Mouse (Mus musculus) adrenal gland, postnatal 10 days (tissue): ENCODE results near the gene Arl3. TPM values are rescaled to one million over a fixed set of nuclear protein-coding genes. Genes with fewer than 3 reads are reported as not detected.

Source experiments
- DNase-seq: peaks from one replicate; pipeline ENCODE4 v3.0.0; 2021; ENCODE audit warnings: mixed read lengths
- long read RNA-seq, 2 experiments: library from polyadenylated mRNA; stranded (forward); transcript quantifications; one replicate each; pipeline ENCODE4 v2.0.0; 2021
- total RNA-seq, 2 experiments: library from RNA; stranded (reverse); gene quantifications; 2 replicates each; pipeline ENCODE4 v1.2.3; 2021

The Arl3 gene
- 10 to 100 TPM; 41.7 to 43.0 TPM for total RNA-seq
- long read RNA-seq, experiment 1, transcript Arl3-201 (6 exons, 843 nt): major isoform, 45 of 53 reads
- long read RNA-seq, experiment 1, partial matches to known transcripts: 3 of 53 reads
- long read RNA-seq, experiment 1, other reads (novel, unspliced or antisense): 4 of 53 reads
- long read RNA-seq, experiment 2, transcript Arl3-201 (6 exons, 843 nt): major isoform, 6 of 9 reads
- long read RNA-seq, experiment 2, partial matches to known transcripts: 1 of 9 reads
- long read RNA-seq, experiment 2, other reads (novel, unspliced or antisense): 2 of 9 reads

DNA sequence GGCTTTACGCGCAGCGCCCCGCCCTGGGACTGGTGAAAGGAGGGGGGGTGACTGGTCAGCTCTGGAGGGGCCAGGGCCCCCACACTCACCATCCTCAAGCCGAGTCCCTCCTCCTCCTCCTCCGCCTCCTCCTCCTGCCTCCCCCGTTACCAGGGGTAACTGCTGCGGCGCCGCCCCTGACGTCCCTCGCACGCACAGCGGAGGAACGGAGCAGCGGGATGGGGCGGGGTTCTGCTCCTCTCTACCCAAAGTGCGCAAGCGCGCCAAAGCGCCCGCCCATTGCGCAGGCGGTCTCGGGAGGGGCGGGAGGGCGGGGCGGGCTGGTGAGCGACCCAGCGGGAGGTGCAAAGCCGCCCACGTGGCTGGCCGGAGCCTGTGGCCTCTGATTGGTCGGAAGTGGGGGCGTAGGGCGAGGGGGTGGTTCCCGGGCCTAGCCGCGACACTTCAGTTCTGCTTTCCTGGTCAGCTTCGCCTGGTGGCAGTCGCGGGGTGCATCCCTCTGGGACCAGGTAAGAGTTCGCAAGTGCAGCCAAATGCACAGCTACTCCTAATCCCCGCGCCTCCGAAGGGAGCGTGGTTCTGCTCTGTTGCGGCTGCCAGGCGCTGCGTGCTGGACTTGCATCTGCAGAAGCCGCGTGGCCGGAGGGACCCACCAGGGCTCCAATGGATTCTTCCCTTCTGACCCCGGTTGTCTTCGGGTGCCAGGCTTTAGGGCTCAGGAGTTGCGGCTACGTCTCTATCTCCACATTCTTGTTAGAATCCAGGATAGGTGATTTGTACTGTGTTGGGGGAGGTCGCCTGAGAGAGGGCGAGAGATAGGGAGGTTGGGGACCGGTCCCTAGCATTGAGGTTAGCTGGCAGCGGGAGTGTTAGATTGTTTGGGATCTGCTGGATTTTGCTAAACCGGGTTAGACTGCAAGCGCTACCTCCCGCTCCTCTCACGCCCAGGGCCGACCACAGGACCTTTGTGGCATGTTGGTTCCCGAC lies at the start of gene Arl3, which contains the start of gene Sfxn2:
Gene Arl3, minus strand, starts transcription at position 248 of the 987 bp plus-strand sequence.
Gene Sfxn2, plus strand, starts transcription at position 415 of the 987 bp plus-strand sequence.
- peak; percentile 96 for DNase-seq

DNA sequence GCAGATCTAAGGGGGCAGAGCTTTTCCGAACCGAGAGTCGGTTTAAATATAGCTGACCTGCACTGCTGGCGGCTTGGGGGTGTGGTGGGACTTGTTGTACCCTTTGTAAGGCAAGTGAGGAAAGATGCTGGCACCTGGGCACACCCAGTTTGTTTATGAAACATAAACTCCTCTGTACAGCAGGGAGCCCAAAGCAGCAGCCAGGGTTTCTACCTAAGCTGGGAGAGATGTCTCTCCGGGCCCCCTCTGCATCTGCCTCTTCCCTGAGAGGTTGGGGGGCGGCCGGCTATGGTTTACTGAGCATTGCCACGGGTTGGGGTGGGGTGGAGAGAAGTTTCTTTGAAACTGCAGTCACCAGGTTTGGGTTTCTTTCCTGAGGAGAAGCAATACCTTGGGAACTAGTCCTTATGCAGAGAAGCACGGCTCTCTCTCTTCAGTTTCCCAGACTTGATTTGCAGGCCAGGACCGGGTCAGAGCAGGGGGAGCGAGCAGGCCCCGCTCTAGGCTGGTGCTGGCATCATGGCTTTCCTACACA lies 49.7 kb upstream of the Arl3 start:
- DNase-seq: no peak

DNA sequence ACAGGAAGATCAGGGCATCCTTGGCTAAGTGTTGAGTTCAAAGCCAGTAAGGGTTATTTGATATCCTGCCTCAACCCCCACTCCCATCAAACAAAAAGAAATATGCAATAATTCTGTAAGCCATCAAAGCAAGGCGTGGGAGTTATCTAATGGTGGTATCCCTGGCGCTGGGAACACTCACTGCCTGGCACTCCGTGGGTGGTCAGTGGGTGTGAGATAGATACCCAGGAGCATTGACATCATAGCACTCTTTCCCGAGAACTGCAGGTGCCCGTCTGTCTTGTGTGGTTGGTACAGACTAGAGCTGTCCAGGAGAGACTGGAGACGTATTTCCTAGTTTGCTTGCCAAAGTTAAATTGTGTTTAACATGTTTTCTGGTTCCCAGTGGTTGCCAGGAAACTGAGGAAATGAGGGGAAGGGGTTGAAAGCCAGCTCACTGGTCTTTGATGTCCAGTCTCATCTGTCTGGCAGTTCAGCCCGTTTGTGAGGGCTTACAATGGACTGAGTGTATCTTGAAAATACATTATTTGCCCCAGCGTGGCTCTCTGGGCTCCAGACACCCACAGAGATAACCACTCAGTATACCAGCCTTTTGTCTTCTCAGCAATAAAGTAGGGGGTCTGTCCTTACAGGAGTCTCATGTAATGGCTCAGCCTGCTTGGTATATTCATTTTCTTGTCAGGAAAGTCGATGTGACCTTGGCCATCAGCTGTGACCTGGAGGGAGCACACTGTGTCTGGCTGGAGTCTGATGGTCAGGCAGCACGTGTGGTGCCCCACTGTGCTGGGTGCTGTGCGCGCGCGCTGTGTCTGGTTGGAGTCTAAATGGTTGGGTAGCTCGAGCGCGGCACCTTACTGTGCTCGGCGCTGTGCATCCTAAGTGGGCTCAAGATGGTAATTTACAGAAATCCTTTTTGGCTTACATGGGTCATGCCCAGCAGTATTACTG lies 48.5 kb upstream of the Arl3 start:
- no peak for DNase-seq

DNA sequence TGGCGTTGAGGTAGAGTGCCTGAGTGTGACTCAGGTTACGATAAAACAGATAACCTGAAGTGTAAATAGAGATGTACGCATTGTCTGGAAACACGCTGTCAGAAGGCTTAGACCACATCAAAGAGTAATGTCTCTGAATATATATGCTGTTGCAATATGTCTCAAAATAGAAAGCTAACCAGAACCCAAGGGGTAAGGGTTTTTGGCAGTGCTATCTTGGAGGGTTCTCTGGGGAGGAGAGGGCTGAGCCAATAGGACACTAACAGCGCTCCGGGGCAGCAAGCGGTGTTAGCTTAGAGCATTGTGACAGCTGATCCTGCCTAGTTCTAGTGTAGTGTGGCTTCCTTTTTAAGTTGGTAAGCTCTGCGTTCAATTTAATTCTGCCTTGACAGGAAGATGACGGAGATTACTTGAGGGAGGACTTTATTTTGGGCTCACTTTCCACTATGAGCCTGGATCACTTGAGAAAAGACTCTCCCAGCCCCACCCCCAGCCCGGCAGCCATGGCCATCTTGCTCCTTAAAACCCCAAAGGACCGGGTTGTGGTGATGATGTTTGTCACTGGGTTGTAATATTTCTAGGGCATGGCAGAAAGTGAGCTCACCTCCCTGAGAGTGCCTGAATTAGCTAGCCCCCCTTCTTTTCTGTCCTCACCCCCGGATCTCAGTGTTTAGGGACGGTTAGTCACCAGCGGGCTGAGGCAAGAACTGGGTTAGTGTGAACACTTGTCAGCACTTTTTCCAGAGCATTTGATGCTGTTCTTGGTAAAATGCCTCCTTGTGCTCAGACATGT lies 47.2 kb upstream of the Arl3 start:
- no peak for DNase-seq

DNA sequence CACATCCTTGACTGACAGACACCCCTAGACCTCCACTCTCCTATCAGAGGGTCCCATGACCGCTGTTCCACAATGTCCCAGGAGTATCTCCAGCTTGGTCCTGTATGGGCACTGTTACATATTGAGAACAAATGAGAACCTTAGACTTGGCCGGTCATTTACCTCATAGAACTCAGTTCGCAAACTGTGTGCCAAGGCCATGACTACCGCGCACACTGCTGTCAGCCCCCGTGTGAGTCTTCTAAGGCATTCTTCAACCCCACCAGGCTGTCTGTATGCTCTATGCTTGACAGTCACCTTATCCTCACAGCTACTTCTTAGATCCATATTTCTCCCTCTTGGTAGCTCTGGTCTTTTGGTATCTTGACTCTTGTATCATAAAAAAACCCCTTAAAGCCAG lies 46.5 kb upstream of the Arl3 start:
- no peak for DNase-seq

DNA sequence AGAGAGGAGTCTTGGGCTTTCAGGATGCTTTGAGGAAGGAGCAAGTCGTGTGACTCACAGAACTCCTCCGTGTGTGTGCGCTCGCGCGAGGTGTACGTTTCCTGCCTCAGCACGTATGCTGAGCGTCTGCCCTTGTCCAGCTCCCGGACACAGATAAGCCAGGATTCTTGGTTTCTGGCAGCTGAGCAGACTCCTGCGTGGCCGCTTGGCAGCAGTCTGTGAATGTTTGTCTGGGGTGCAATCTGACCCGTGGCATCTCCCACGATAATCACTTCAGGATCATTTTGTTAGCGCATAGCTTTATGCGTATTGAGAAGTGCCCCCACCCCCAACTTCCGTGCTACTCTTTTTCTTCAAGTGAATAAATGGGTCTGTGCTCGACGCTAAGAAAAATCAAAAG lies 46.0 kb upstream of the Arl3 start:
- peak; percentile 61 for DNase-seq

DNA sequence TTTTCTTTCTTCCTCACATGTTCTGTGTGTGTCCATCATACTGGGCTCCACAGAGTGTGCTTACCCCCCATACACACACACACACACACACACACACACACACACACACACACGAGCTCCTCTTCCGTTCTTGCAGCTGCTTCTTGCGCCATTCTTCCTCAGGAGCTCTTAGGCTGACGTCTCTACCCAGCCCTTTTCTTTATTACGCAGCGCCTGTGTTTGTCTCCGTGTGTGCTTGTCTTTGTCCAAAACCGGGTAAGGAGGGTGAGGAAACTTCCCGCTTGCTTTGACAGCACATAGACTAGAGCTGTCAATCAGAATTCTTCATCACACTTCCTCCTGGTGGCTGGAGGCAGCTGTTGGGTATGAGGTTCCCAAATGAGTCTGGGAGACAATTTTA lies 45.3 kb upstream of the Arl3 start:
- no peak for DNase-seq

DNA sequence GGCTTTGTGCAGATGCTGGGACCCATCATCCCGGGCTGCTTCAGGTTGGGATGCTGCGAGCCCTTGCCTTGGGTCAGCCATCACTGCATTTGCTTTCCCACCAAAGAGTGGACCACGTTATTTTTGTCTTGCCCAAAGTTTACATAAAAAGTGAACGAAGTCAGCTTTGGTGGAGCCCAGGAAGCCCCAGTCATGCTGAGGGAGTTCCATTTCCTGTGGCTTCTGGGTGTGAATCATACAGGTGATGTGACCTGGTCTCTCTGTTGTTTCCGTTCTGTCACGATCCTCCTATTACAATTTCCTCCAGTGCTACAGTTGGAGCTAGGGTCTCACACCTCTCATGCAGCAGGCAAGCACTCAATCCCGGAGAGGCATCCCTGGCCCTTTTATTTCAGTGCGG lies 44.4 kb upstream of the Arl3 start:
- no peak for DNase-seq

DNA sequence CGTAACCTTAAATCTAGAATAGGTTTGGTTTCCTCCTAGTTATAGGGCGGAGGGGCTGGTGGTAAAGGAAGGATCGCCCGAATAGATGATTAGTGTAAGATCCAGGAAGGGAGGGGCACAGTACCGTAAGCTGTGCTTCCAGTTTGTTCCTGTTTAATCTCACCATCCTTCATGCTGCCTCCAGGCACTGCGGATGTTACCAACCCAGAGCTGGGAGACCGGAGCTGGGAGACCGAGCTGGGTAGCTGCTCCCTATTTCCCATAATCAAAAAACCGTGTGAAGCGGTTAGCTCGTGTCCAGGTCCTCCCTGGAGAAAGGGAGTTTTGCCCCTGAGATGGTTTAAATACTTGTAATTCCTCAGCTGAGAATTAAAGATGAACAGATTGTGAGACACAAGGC lies 43.4 kb upstream of the Arl3 start:
- DNase-seq: no peak

DNA sequence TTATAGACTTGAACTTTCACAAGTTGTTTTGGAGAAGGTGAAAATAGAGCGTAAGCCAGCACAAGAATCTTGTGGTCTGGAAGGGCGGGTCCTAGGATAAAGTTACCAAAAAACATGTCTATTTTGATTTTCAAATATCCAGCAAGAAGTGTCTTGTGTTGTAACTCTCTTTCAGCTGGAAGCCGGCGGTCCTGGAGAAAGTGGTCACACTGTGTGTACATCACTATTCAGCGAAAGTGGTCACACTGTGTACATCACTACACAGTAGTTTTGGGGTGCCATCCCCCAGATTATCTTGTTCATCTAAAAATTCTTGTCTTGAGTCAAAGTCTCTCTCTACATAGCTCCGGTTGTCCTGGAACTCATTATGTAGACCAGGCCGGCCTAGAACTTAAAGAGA lies 35.2 kb upstream of the Arl3 start:
- DNase-seq: no peak

DNA sequence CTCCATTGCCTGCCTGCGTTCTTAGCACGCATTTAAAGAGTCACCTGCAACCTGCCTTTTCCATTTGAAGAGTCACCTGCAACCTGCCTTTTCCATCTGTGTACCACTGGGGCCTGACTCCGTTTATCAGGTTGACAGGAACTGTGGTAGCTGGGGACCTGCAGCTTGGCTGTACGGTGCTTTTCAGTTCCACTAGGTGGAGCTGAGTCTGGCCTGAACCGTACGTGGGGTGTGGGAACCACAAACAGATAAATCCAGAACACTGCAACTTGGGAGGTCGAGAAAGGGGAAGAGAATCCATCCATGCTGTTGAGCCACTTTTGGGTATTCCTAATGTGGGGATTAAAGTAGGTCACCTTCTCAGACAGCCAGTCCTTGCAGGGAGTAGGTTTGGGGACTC lies 34.4 kb upstream of the Arl3 start:
- DNase-seq: no peak

DNA sequence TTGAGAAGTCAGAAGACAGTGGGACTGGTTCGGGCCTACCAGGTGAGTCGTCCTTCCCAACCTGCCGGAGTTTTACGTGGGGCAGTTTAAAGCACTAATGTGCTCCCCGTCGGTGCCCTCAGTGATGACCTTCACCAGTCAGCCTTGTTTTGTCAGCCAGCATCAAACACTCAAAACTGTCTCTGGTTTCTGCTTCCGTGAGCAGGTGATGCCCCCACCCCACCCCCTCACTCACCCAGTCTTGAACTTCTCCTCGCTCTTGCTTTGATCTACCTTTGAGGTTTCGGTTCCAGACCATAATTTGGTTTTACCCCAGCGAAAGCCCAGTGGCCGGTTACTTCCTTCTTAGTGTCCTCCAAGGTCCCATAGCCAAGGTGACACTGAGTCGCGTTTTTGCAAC lies 33.7 kb upstream of the Arl3 start:
- DNase-seq: no peak

DNA sequence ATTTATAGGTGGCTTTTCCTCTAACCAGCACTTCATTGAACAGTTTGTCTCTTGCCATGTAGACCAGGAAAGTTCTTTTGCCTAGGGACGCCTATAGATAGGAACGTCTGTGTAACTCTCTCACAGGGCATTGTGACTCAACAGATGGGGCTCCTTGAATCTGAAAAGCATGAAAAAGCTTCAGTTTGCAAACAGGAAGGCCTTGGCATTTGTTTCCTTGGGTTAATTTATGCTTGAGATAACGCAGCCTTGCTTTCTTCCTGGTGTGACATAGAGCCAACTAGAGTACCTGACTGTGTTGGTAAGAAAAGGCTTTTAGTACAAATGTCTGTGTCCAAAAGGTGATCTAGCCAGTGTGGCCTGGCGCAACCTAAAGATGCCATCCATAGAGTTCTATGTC lies 29.4 kb upstream of the Arl3 start:
- DNase-seq: peak; percentile 59

DNA sequence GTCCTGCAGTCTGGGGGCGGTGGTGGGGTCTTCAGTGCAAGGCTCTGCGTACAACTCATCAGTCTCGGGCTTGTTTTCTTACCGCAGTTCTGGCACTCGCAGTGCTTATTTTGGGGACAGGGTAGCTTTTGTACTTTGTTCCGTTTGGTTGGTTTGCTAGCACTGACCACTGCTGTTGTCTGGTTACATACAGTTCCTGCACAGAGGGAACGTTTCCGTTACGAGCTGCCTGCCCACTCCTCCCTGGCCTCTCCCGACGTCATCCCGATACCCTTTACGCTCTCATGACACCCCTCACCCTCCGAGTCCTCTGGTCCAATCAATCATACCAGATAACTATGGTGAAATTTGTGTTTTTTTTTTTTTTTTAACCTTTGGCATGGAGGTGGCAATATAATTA lies 28.5 kb upstream of the Arl3 start:
- DNase-seq: peak; percentile 55

DNA sequence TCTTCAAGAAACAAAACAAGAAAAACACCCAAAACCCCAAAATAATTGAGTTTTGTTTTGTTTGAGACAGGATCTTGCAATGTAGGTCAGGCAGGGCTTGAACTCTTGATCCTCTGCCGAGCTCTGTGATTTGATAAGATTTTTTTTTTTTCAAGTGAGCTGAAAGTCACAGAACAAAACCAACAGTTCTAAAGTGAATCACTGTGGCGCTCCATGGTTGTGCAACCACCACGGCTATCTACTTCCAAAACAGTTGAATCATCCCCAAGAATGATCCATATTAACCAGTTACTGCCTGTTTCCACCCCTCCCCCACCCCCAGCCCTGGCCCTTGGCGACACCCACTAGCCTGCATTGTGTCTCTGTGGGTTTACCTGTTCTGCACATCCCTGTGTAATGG lies 27.4 kb upstream of the Arl3 start:
- peak; percentile 67 for DNase-seq

DNA sequence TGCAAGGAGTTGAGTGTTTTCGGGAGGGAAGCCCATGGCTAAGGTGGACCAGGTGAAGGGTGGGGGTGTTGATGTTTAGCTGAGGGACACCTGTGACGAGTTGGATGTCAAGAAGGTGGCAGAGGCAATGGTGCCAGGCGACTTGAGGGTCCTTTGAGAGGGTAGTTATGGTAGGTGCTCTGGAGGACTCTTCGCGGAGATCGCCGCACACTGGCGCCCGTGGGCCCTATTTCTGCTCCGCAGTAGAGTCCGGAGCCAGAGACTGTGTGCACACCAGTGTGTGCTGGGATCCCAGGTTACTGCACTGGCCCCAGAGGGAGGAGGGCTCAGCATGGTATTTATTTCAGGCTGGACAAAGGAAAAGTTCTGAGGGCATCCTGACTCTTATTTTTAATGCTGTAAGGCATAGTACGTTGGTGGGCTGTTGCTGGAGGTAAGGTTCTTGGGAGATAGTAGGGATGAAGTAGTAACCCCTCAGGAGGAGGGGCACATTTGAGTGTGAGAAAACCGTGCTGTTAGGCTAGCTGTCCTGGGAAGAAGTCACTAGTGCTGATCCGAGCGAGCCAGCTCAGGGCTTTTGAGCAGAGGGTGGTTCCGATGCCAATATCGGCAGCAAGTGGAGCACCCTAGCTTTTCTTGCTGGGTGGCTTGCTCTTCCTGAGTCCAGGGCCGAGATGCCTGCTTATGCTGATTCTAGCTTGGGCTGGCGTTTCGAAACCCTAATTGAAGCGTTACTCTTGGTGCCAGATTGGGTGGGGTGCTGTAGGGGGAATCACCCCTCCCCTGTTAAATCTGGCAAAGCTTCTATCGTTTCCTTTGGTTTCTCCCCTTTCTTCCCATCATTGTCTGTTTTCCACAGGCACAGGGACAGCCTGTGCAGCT lies 26.6 kb upstream of the Arl3 start:
- DNase-seq: no peak

DNA sequence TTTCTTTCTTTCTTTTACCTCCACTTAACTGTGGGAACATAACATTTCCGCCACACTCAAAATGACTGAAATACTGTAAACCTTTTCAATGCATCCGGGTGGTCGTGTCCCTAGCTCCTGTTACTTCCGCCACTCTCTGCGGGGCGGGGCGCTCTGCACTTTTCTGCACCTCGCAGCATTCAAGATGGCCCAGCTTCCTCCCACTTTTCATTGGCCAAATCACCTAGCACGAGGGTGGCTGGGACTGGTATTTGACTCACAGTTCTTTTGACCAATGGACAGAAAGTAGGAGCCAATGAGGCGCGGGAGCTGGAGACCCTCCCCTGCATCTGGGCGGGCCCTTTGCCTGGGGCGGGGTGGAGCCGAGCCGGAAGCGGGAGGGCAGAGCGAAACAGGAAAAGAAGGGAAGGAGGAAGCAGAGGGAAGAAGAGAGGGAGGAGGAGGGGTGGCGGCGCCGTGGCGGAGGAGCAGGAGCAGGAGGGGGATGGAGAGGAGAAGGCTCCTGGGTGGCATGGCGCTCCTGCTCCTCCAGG lies 25.8 kb upstream of the Arl3 start, which contains the start of gene Wbp1l:
Gene Wbp1l, plus strand, starts transcription at position 365 of the 533 bp plus-strand sequence.
- peak; percentile 97 for DNase-seq

DNA sequence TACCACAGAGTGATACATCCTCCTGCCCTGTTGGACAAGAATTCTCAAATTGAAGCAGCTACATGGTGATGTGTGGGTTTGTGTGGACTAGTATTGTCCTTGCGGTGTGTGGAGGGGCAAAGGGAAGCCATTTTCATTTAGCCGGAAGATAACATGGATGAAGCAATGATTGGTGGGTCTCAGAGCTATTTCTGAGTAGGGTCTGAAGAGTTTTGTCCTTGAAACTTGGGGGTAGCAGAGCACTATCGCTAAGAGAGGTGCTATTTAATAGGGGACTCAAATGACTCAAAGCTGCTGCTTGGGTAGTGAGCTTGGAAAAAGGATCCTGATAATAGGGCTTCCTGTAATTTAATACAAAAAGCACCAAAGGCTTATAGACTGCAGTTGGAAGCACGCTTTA lies 25.2 kb upstream of the Arl3 start:
- no peak for DNase-seq

DNA sequence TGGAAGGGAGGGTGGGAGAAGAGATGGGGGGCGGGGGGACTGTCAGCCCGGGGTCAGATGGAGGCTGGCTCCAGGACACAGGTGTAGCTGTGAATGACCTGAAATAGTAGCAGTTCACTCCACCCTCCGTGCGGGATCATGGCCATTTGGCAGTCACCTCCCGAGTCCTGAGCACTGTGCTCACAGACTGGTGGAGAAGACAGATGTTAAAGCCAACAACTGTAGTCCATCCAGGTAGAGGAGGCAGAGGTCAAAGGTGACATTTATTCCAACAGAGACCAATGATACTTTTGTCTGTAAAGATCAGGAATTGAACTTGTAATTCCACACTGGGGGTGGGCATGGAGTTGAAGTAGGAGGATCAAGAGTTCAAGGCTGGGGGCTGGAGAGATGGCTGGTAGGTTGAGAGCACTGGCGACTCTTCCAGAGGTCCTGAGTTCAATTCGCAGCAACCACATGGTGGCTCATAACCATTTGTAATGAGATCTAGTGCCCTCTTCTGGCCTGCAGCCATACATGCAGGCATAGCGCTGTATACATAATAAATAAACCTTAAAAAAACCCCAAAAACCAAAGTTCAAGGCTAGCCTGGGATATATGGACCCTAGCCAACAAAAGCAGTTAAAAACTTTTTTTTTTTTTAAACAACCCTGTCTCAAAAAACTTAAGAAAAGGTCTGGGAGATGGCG lies 19.9 kb upstream of the Arl3 start:
- DNase-seq: no peak
